Mouse (Mus musculus): ENCODE measurements at regions not wholly inside any gene's neighbourhood (a gene's known extent, or its start where the extent isn't known, plus 50 kb on each side); places are given as distances from the start of the nearest gene placed in this dataset.

DNA sequence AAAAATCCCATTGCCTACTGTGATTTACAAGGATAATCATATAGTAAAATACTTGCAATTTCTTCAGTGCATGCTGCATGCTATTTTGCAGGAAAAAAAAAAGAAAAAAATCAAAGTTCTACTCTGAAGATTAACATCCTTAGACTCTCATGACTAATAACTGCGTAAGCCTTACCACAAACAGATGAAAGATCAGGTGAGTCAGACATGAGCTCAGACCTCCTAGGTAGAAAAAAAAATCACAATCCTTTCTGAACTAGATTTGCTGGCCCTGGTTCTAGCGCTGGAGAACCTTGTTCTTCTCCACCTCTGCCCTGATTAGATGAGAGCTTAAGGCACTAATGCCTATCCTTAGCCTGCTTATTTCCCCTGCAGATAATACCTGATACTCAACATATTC lies 96.1 kb upstream of the Snap25 start:
- DNase-seq = no peak

DNA sequence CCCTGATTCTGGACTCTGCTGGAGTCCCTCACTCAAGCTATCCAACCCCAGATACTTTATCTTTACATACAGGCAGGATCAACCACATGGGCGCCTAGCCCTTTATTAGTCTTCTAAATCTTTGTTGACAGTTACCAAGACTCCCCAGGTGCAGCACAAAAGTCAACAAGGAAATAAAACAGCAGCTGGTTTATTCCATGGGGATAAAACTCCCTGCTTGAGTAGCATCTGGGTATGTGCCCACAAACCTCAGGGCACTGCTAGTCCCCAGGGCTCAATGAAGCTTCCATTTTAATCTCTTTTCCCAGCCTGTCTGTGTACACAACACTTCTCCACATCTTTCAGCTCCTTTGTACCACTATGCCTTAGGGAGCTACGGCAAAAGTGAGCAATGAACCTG lies 95.1 kb upstream of the Snap25 start:
- DNase-seq = no peak

DNA sequence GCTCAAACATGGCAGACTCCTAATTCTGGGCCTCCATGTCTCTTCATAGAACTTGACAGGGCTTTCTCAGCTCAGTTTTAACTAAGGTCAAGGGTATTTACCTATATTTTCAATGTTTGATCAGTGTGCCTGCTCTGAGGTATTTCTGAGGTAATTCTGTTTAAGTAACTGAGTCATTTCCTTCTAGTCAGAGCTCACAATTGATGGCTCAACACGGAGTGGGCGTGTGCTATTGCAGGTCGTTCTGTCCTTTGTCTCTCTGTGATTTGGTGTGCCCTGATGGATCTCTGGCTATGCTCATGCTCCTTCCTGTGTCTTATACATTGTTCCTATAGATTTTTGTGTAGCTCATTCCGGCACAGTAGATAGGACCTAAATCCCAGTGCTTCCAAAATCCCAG lies 92.9 kb upstream of the Snap25 start:
- DNase-seq = no peak

DNA sequence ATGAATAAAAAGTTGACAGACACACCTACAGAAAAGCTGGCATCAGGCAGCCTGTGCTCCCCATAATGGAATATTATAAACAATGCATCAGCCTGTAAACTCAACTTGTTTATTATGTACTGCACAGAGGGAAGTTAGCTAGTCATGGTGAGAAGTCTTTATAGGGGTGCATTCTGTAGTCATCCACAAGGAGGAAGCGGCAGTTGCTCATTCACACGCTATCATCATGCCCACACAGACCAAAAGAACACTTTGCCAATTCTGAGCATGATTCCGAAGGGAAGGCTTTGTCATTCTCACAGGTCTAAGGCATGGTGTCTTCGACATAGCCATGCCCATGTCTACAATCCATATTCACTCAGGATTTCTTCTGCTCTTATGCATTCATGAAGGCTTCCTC lies 92.3 kb upstream of the Snap25 start:
- DNase-seq = no peak

DNA sequence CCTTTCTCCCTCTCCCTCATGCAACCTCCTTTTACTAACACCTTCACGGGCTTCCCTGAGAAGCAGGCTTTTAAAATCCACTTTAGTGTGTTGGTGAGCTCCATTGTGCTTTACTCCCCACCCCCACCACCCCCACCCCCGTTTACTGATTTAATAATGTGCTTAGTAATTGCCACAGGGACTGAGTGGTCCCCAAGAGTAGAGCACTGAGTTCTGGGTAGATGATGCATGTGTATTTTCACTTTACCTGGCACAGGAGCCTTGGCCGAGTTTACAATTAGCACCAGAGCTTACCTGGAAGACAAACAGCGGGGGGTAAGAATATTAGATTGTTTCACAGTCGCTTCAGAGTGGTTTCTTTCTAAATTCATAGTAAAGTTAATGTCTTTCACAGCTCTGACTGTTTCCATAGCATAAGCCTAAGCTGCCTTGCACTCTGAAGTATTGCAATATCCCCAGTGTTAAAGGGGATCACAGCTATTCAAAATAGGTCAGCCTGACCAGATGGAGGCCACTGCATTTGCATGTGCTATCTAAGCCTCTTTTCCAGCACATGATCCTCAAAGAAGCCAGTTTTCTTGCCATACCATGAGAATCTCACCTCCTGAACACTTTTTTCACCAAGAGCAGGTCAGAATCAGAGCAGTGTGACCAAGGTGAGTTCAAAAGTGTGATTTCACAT lies 89.3 kb upstream of the Snap25 start:
- DNase-seq = no peak

DNA sequence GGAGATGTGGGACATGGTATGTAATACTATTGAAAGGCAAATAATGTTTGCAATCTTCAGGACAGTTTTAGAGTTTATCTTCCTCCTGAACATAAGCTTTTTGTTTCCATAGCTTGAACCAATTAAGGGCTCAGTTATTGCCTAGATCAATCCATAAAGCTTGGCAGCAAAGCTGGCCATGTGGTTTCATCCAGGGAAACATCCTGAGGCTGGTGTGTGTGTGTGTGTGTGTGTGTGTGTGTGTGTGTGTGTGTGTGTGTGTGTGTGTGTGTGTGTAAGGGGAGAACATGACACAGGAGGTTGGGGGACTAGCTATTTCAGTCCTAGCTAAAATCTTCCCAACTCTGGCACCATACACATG lies 88.8 kb upstream of the Snap25 start:
- DNase-seq = no peak

DNA sequence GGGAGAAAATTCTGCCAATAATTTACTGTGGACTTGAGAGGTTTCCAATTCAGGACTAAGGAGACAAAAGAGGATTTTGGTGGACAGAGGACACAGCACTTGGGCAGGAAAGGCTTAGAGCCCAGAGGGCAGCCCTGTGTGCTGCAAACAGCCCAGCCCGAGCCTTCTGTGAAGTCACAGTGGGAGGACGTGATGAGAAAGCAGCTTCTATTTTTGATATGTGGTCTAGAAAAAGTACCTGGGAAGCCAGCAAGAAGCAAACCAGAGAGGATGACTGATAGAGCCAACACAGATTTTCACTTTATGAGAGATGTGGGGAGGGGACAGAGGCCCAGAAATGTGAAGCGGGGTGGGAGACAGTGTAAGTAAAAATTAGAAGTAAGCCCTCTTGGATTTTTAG lies 66.3 kb upstream of the Snap25 start:
- DNase-seq = no peak

DNA sequence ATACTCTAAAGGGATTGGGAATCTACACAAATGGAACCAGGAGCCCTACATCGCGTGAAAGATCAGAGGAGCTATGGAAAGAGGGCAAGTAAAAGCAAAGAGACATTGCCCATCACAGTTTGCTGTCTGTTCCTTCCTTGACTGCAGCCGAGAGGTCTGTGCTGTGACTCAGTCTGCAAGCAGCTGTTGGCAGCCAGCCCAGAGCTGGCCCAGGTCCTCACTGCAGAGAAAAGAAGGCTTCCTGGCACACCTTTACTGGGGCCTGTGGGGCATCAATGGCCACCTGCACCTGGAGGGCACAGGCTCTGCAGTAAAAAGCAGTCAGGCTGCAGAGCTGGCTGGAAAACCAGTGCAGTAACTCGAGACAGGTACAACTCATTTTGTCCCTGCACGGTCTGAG lies 64.6 kb upstream of the Snap25 start:
- DNase-seq = peak; percentile 50

DNA sequence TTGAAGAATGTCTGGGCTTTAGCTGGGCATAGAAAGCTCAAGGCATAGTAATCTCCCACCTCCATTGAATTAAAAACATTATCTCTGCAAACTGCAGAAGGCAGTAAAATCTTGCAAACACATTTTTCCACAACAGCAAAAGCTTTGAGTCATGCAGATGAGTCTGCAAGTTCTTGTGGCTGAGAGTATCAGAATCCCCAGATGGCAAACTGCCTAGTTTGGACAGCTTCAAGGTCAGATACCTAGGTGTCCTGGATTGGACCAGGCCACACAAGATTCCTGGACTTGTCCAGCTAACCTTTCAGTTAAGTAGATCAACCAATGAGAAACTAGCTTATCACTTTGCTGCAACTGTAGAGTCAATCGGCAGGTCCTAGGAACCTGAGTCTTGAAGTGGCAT lies 62.5 kb upstream of the Snap25 start:
- no peak for DNase-seq

DNA sequence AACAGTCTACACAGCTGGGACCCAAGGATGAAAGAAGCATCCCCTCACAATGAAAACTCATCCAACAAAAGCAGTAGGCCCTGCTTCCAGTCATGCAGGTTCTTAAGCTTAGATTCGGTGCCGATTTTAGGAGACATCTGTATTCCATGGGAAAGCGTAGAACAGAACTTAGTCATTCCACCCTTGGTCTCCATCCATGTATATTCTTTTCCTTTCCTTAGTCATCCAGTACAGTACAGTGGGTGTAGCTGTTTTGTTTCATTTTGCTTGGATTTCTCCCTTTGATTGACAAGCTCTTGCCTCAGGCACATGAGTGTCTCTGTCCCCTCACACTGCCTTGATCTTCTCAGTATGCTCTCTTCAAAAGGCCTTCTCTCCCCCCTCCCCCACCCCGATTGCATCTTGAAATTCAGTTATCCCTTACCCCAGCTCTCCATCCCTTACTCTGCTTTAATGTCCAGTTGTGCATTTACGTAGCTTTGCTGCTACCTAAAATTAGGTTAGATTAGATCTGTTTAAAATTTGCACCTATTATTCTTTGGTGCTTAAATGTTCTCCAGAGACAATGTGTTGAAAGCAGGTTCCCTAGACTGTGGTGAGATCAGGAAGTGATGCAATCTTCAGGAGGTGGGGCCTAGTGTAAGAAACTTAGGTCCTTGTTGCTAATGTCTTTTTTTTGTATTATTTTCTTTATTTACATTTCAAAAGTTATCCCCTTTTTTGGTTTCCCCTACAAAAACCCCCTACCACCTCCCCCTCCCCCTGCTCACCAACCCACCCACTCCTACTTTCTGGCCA lies 60.8 kb upstream of the Snap25 start:
- DNase-seq = no peak
